Mouse (Mus musculus): Measurements from ENCODE around the gene Zscan4f. TPM values are rescaled to one million over a fixed set of nuclear protein-coding genes. Genes with fewer than 3 reads are reported as not detected.
"Not testable (repeated sequence)": the region's sequence is repeated elsewhere in the genome, so short reads cannot be mapped to it uniquely, and the experiment has no call there.

Gene Zscan4f
- total RNA-seq (2021) = not detected in 2 replicates
- long read RNA-seq, experiment 1 = 0 reads
- long read RNA-seq, experiment 2 = 0 reads

DNA sequence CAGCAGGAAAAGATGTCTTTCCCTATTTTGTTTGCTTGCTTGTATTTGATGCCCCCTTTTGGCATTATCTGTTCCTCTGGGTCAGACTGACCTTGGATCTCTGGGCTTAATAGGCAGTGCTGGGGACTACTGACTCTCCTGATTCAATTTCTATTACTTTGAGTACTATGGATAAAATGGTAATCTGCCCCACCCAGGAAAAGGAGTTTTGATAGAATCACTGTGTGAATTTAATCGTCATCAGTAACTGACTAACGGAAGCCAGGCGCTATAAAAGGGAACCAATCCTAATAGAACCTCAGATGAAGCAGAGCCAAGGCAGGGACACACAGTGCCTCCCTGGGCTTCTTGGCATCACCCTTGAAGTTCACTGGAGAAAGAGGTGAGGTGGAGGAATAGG, at the start of gene Zscan4f:
Gene Zscan4f (plus strand): TSS at position 301 of the 400 bp plus-strand sequence.
- not testable (repeated sequence) for DNase-seq

DNA sequence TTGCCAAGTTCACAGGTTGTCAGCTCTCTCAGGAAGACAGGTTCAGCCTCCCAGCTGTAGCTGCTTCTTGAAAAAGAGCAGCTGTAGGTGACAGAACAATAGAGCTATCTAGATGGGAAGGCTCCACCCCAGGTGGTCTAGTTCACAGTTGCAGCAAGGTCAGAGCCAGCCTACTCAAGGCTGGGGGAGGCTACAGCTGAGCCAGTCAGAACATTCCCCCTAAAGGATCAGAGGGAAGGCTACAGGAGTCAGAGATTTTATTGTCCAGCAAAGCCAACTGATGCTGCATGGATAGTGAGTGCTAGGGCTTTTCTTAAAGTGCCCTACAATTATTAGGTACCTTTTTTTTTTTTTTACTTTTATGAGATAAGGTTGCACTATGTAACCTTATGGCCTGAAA, 13.1 kb upstream of the Zscan4f start:
- not testable (repeated sequence) for DNase-seq

Small RNA genes lying within 50 kb of the gene (microRNA-seq; reads per million reads assigned to microRNA genes)
- gene Gm23087 = 0 reads per million in 2 experiments

Other genes starting within 250 kb of the Zscan4f start
- not detected in 2 replicates for gene Zscan4d, start 231.8 kb upstream of the Zscan4f start, total RNA-seq (2021)
- gene Zscan4e, start 87.2 kb upstream of the Zscan4f start, total RNA-seq (2021) = not detected in 2 replicates
- gene Zscan4-ps2, start 116.4 kb downstream of the Zscan4f start, total RNA-seq (2021) = not detected in 2 replicates
- not detected in 2 replicates for gene Zscan4-ps3, start 211.4 kb downstream of the Zscan4f start, total RNA-seq (2021)

Data from adrenal gland, postnatal 14 days (tissue).